Mouse (Mus musculus) c-Kit-positive CD71-negative TER-119-negative erythroid progenitor cells, embryonic 14.5 days (primary cell): Measurements from ENCODE around the gene Gm13030.
"Not testable (repeated sequence)": the region's sequence is repeated elsewhere in the genome, so short reads cannot be mapped to it uniquely, and the experiment has no call there.

Experiments
- DNase-seq: peaks from one replicate; pipeline ENCODE4 v3.0.0-alpha.2; 2013; ENCODE audit warnings: low read depth

Gene Gm13030

GRCm38 (mm10) chr4:138865991-138866390, 7.8 kb downstream of the Gm13030 start:
- no peak for DNase-seq

- DNase-seq = no peak
These were observed 8.7 kb downstream of the Gm13030 start for GRCm38 (mm10) chr4:138865092-138865491.

GRCm38 (mm10) chr4:138863344-138863998, 10.3 kb downstream of the Gm13030 start, which contains the start of gene Pla2g5:
TSS of gene Pla2g5 (minus strand) at chr4:138863482.
- DNase-seq = no peak

- DNase-seq = peak; percentile 43
These were observed 14.0 kb downstream of the Gm13030 start for GRCm38 (mm10) chr4:138859728-138860127.

GRCm38 (mm10) chr4:138859245-138859644, 14.5 kb downstream of the Gm13030 start:
- DNase-seq = peak; percentile 32

GRCm38 (mm10) chr4:138858446-138858845, 15.3 kb downstream of the Gm13030 start:
- DNase-seq = no peak

GRCm38 (mm10) chr4:138857576-138857975, 16.2 kb downstream of the Gm13030 start:
- no peak for DNase-seq

- DNase-seq = peak; percentile 80
These were observed 17.3 kb downstream of the Gm13030 start for GRCm38 (mm10) chr4:138856491-138856890.

- no peak for DNase-seq
These were observed 18.6 kb downstream of the Gm13030 start for GRCm38 (mm10) chr4:138855092-138855632.

GRCm38 (mm10) chr4:138852961-138853360, 20.8 kb downstream of the Gm13030 start:
- no peak for DNase-seq

- peak; percentile 43 for DNase-seq
These were observed 22.3 kb downstream of the Gm13030 start for GRCm38 (mm10) chr4:138851463-138851862.

GRCm38 (mm10) chr4:138841386-138841785, 32.4 kb downstream of the Gm13030 start:
- DNase-seq = no peak

- no peak for DNase-seq
These were observed 33.0 kb downstream of the Gm13030 start for GRCm38 (mm10) chr4:138840726-138841125.

GRCm38 (mm10) chr4:138839806-138840205, 34.0 kb downstream of the Gm13030 start:
- no peak for DNase-seq

- DNase-seq = no peak
These were observed 46.6 kb downstream of the Gm13030 start for GRCm38 (mm10) chr4:138827147-138827546.

GRCm38 (mm10) chr4:138825751-138826567, 47.8 kb downstream of the Gm13030 start:
- DNase-seq = no peak

- DNase-seq = no peak
These were observed 49.1 kb downstream of the Gm13030 start for GRCm38 (mm10) chr4:138824660-138825059.

- not testable (repeated sequence) for DNase-seq
These were observed 49.6 kb downstream of the Gm13030 start for GRCm38 (mm10) chr4:138824161-138824560.

GRCm38 (mm10) chr4:138821036-138821435, 52.7 kb downstream of the Gm13030 start:
- no peak for DNase-seq
